In genomic region chr15:36931460-36931859, GRCm38 (mm10) we compare ENCODE assay signal across 14 mouse cellular contexts.
A peak's percentile ranks its signal among the peaks of the same experiment; 100 is the strongest.
DNase-seq lines count a peak whose midpoint lies in the region; ATAC-seq and TF ChIP-seq lines count a peak whose summit lies in the region.
"Had no signal": no experiment of that assay in that cellular context is flagged by ENCODE, and none has a peak within 500 bp of the region (broad histone marks: within the 10 kb centered on the region; RNA-seq: fewer than 3 reads in every experiment).

No protein-coding gene starts in this region.

- H3K4me1 ChIP-seq in liver, postnatal 0 days (ENCODE audit: insufficient read depth), result peaks cover 5% of the 10 kb centered on the region; the same call in 1 of the 2 replicates
- H3K4me1 ChIP-seq in liver, embryonic 11.5 days (replicated peaks; ENCODE audit: control insufficient read depth, insufficient read depth, low read length), result 0 out of 2 replicates have a peak, but pooled peaks cover 2% of the 10 kb centered on the region
- peaks cover 75% of the 10 kb centered on the region for H3K4me1 ChIP-seq in E14TG2a.4 (replicated peaks; ENCODE audit: low read depth, low read length)
- peaks cover 6% of the 10 kb centered on the region for H3K4me1 ChIP-seq in heart, embryonic 10.5 days

- DNase-seq in liver, postnatal 0 days, result no peak
- DNase-seq in liver, embryonic 11.5 days (ENCODE audit: low spot score), result no peak
- peak; percentile 57 for DNase-seq in naive thymus-derived CD4-positive, alpha-beta T cell, adult 2 months (ENCODE audit: low read depth)
- no peak for DNase-seq in kidney, adult 18-20 months
- DNase-seq in heart, embryonic 10.5 days (ENCODE audit: low spot score), result no peak
- DNase-seq in lung, postnatal 36 days, result no peak
- DNase-seq: cerebellum, adult 18-20 months; heart, postnatal 36 days; kidney, postnatal 4 days; liver, embryonic 13.5 days; right cerebral cortex, postnatal 14 days had no signal

- H3K4me2 ChIP-seq in liver, postnatal 0 days (ENCODE audit: low read depth, low read length), result no peak overlapping the region
- no peak overlapping the region for H3K4me2 ChIP-seq in liver, embryonic 11.5 days
- H3K4me2 ChIP-seq: liver, embryonic 13.5 days had no signal

- no peaks in the 10 kb centered on the region for H3K36me3 ChIP-seq in liver, postnatal 0 days (replicated peaks; ENCODE audit: insufficient read depth, low read length)
- H3K36me3 ChIP-seq in liver, embryonic 11.5 days (ENCODE audit: control insufficient read depth, insufficient read depth, low read length), result no peaks in the 10 kb centered on the region
- no peaks in the 10 kb centered on the region for H3K36me3 ChIP-seq in E14TG2a.4 (ENCODE audit: insufficient read depth, low read length)
- H3K36me3 ChIP-seq in heart, embryonic 10.5 days, result no peaks in the 10 kb centered on the region
- H3K36me3 ChIP-seq: liver, embryonic 13.5 days had no signal

- no peak for TF ChIP-seq CTCF in liver, postnatal 0 days (IDR thresholded peaks at IDR 0.05; ENCODE audit: low read depth)
- TF ChIP-seq CTCF in E14TG2a.4 (conservative IDR thresholded peaks at IDR 0.05; ENCODE audit: low read length), result no peak

- no peak overlapping the region for H3K9ac ChIP-seq in liver, postnatal 0 days (replicated peaks)
- H3K9ac ChIP-seq in liver, embryonic 11.5 days (ENCODE audit: low read depth, low read length), result no peak overlapping the region
- H3K9ac ChIP-seq: liver, embryonic 13.5 days had no signal

- no peaks in the 10 kb centered on the region for H3K27me3 ChIP-seq in liver, postnatal 0 days (ENCODE audit: insufficient read depth, low read length)
- H3K27me3 ChIP-seq in liver, embryonic 11.5 days (replicated peaks; ENCODE audit: control insufficient read depth, insufficient read depth, low read length), result no peaks in the 10 kb centered on the region
- H3K27me3 ChIP-seq in E14TG2a.4 (ENCODE audit: insufficient read depth, low read length), result no peaks in the 10 kb centered on the region
- H3K27me3 ChIP-seq in heart, embryonic 10.5 days (ENCODE audit: insufficient read depth, poor library complexity, severe bottlenecking), result no peaks in the 10 kb centered on the region
- H3K27me3 ChIP-seq: liver, embryonic 13.5 days had no signal

- H3K27ac ChIP-seq in liver, postnatal 0 days (ENCODE audit: low read depth), result no peak overlapping the region
- no peak overlapping the region for H3K27ac ChIP-seq in liver, embryonic 11.5 days (ENCODE audit: low read depth, low read length)
- no peak overlapping the region for H3K27ac ChIP-seq in heart, embryonic 10.5 days
- H3K27ac ChIP-seq: left cerebral cortex, adult 2 months; liver, embryonic 13.5 days had no signal

- no peak overlapping the region for H3K4me3 ChIP-seq in liver, postnatal 0 days (ENCODE audit: low read depth, low read length)
- no peak overlapping the region for H3K4me3 ChIP-seq in liver, embryonic 11.5 days (ENCODE audit: low read depth, low read length)
- peak overlapping the region; percentile 41 for H3K4me3 ChIP-seq in E14TG2a.4 (replicated peaks; ENCODE audit: low read length)
- no peak overlapping the region for H3K4me3 ChIP-seq in heart, embryonic 10.5 days
- H3K4me3 ChIP-seq: left cerebral cortex, adult 2 months; liver, embryonic 13.5 days had no signal

- WGBS in liver, postnatal 0 days (ENCODE audit: insufficient replicate concordance), result 60% methylated on average over 2 of the region's 2 CpGs
- WGBS in liver, embryonic 11.5 days, result 70% methylated on average over 2 of the region's 2 CpGs
- 89% methylated on average over 2 of the region's 2 CpGs for whole genome bisulfite sequencing in heart, embryonic 10.5 days

- no peak for TF ChIP-seq EP300 in liver, postnatal 0 days (IDR thresholded peaks at IDR 0.05; ENCODE audit: low read depth)

- no peaks in the 10 kb centered on the region for H3K9me3 ChIP-seq in liver, postnatal 0 days (ENCODE audit: low read length)
- no peaks in the 10 kb centered on the region for H3K9me3 ChIP-seq in liver, embryonic 11.5 days (ENCODE audit: control insufficient read depth, low read length)
- H3K9me3 ChIP-seq in E14TG2a.4 (ENCODE audit: low read length), result no peaks in the 10 kb centered on the region
- no peaks in the 10 kb centered on the region for H3K9me3 ChIP-seq in heart, embryonic 10.5 days
- H3K9me3 ChIP-seq: liver, embryonic 13.5 days had no signal

- ATAC-seq in liver, postnatal 0 days, result peak; percentile 57
- no peak for ATAC-seq in liver, embryonic 11.5 days (replicated peaks; ENCODE audit: low FRiP score)
- peak; percentile 19; the same call in 1 of the 2 replicates for ATAC-seq in granulocyte monocyte progenitor cell, adult 5-6 weeks (replicated peaks; ENCODE audit: poor library complexity, severe bottlenecking)
